Mouse (Mus musculus): ENCODE measurements around the gene Ptrhd1. TPM values are rescaled to one million over a fixed set of nuclear protein-coding genes. Genes with fewer than 3 reads are reported as not detected.
A peak's percentile ranks its signal among the peaks of the same experiment; 100 is the strongest.

Ptrhd1 gene
- polyA plus RNA-seq, 1 experiment from 2014 or later: 7.2 TPM

- Histone ChIP-seq H3K9me3 (replicated peaks) (no peaks in the 10 kb centered on the region), H3K27me3 (no peaks in the 10 kb centered on the region), H3K4me2 (no peak overlapping the region), H3K36me3 (peaks cover 20% of the 10 kb centered on the region), H3K4me3 (replicated peaks) (no peak overlapping the region), H3K9ac (no peak overlapping the region), H3K4me1 (no peaks in the 10 kb centered on the region), H3K27ac (no peak overlapping the region)
- 92% methylated on average over 16 of the region's 16 CpGs for WGBS
- ATAC-seq (replicated peaks; ENCODE audit: low FRiP score): no peak
Measured at GRCm38 (mm10) chr12:4252742-4253655, 19.2 kb downstream of the Ptrhd1 start.

- Histone ChIP-seq H3K4me1 (no peaks in the 10 kb centered on the region), H3K9ac (no peak overlapping the region), H3K4me3 (replicated peaks) (no peak overlapping the region), H3K9me3 (replicated peaks) (no peaks in the 10 kb centered on the region), H3K4me2 (no peak overlapping the region), H3K27me3 (no peaks in the 10 kb centered on the region), H3K36me3 (peaks cover 42% of the 10 kb centered on the region), H3K27ac (no peak overlapping the region)
- WGBS: 96% methylated on average over 4 of the region's 4 CpGs
- ATAC-seq (replicated peaks; ENCODE audit: low FRiP score): no peak
Measured at GRCm38 (mm10) chr12:4267765-4268164, 33.9 kb downstream of the Ptrhd1 start.

- 94% methylated on average over 6 of the region's 6 CpGs for WGBS
- Histone ChIP-seq H3K36me3 (peaks cover 58% of the 10 kb centered on the region), H3K4me3 (replicated peaks) (no peak overlapping the region), H3K9me3 (replicated peaks) (no peaks in the 10 kb centered on the region), H3K4me2 (no peak overlapping the region), H3K27ac (no peak overlapping the region), H3K4me1 (no peaks in the 10 kb centered on the region), H3K9ac (no peak overlapping the region), H3K27me3 (no peaks in the 10 kb centered on the region)
- no peak for ATAC-seq (replicated peaks; ENCODE audit: low FRiP score)
Measured at GRCm38 (mm10) chr12:4271078-4271477, 37.3 kb downstream of the Ptrhd1 start.

GRCm38 (mm10) chr12:4278978-4279755 is 45.3 kb downstream of the Ptrhd1 start:
- Histone ChIP-seq H3K36me3 (peaks cover 13% of the 10 kb centered on the region), H3K9ac (no peak overlapping the region), H3K4me3 (replicated peaks) (no peak overlapping the region), H3K4me2 (no peak overlapping the region), H3K27me3 (no peaks in the 10 kb centered on the region), H3K27ac (no peak overlapping the region), H3K9me3 (replicated peaks) (no peaks in the 10 kb centered on the region), H3K4me1 (no peaks in the 10 kb centered on the region)
- 90% methylated on average over 3 of the region's 3 CpGs for WGBS
- ATAC-seq (replicated peaks; ENCODE audit: low FRiP score): no peak

GRCm38 (mm10) chr12:4279878-4280277 is 46.1 kb downstream of the Ptrhd1 start:
- Histone ChIP-seq H3K9me3 (replicated peaks) (no peaks in the 10 kb centered on the region), H3K9ac (no peak overlapping the region), H3K27me3 (no peaks in the 10 kb centered on the region), H3K4me2 (no peak overlapping the region), H3K36me3 (peaks cover 6% of the 10 kb centered on the region), H3K27ac (no peak overlapping the region), H3K4me3 (replicated peaks) (no peak overlapping the region), H3K4me1 (no peaks in the 10 kb centered on the region)
- WGBS: 95% methylated on average over 3 of the region's 3 CpGs
- no peak for ATAC-seq (replicated peaks; ENCODE audit: low FRiP score)

GRCm38 (mm10) chr12:4285186-4285585 is 51.4 kb downstream of the Ptrhd1 start:
- WGBS: 46% methylated on average over 3 of the region's 3 CpGs
- no peak overlapping the region for H3K4me2 ChIP-seq
- no peak for ATAC-seq (replicated peaks; ENCODE audit: low FRiP score)
- no peaks in the 10 kb centered on the region for H3K27me3 ChIP-seq
- no peak overlapping the region for H3K4me3 ChIP-seq (replicated peaks)
- H3K27ac ChIP-seq: 0 out of 2 replicates have a peak overlapping the region, but pooled peaks have one; percentile 28
- H3K9me3 ChIP-seq (replicated peaks): no peaks in the 10 kb centered on the region
- H3K36me3 ChIP-seq: peaks cover 6% of the 10 kb centered on the region; the same call in 1 of the 2 replicates
- H3K9ac ChIP-seq: no peak overlapping the region
- H3K4me1 ChIP-seq: 0 out of 2 replicates have a peak, but pooled peaks cover 4% of the 10 kb centered on the region

Other genes with a start within 250 kb of the Ptrhd1 start
- gene Efr3b, start 195.1 kb upstream of the Ptrhd1 start, polyA plus RNA-seq (2015; fragmentation: Nextera tagmentation; extraction: Ambion mirVana): 3.4 TPM in 2 replicates
- gene Dnajc27, start 151.4 kb upstream of the Ptrhd1 start, polyA plus RNA-seq (2015; fragmentation: Nextera tagmentation; extraction: Ambion mirVana): 6.3 and 7.1 TPM in 2 replicates
- 9.4 and 11.0 TPM in 2 replicates for gene Adcy3, start 100.9 kb upstream of the Ptrhd1 start, polyA plus RNA-seq (2015; fragmentation: Nextera tagmentation; extraction: Ambion mirVana)
- 13.1 and 14.8 TPM in 2 replicates for gene Cenpo, start 267 bp downstream of the Ptrhd1 start, polyA plus RNA-seq (2015; fragmentation: Nextera tagmentation; extraction: Ambion mirVana)
- 5.4 and 6.9 TPM in 2 replicates for gene Ncoa1, start 243.2 kb downstream of the Ptrhd1 start, polyA plus RNA-seq (2015; fragmentation: Nextera tagmentation; extraction: Ambion mirVana)

Measured in kidney, embryonic 15.5 days (tissue).